Mouse (Mus musculus) adipocyte (in vitro differentiated cells): ENCODE measurements around the gene Rpl36al.

Source experiments
- DNase-seq: peaks from one replicate; pipeline ENCODE4 v3.0.0-alpha.2; 2016; ENCODE audit warnings: low spot score

Rpl36al gene

DNA sequence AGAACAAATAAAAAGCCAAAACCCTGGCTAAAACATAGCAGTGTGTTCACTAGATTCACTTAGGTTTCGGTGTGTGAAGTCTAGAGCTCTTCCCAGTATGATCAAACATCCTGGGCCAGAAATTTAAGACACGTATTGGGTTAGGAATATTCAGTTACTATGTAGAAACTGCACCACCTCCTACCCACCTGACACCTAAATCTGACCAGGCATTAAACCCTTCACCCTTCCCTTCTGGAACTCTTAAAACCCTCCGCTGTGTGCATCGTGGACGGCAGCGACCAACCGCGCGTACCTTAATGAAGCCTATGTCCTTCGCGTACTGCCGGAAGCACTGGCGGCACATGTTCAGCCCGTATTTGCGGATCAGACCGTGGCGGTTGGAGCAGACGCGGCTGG is 25.5 kb downstream of the Rpl36al start:
- DNase-seq = peak; percentile 44

GRCm38 (mm10) chr12:69157107-69157506 is 26.8 kb downstream of the Rpl36al start:
- peak; percentile 14 for DNase-seq

DNA sequence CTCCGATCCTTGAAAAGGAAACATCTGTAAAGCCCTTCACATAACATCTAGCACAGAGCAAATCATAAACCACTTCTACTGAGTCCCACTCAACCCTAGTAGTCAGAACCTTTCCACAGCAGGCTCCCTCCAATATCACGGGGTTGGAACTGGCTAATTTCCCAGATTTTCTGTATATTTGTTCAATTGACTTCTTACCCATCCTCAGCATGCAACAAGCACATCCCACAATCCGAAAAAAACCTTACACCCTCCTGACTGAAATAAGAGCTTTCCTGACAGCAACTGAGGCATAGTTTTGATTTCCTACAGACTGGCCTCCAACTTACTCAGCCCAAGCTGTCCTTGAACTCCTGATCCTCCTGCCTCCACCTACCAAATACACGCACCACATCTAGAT is 27.4 kb downstream of the Rpl36al start:
- DNase-seq = no peak

DNA sequence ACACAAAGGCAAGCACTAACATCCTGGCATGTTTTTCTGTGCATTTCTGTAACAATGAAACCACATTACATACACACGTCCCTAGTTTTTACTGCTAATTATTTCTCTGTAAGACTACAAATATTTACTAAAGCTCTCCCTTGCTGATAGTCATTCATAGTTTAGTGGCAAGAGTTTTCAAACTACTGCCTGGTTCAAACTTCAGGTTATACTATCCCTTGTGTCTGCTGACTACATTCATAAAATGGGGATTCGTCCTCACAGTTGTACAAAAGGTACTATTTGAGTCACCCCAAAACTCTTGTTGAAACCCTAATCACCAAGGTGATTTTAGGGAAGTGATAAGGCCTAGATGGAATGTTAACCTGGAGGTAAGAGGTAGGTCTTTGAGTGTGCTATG is 28.0 kb downstream of the Rpl36al start:
- DNase-seq = no peak

GRCm38 (mm10) chr12:69150049-69150448 is 33.8 kb downstream of the Rpl36al start:
- DNase-seq = no peak

- DNase-seq = no peak
These were observed 36.6 kb downstream of the Rpl36al start for GRCm38 (mm10) chr12:69147166-69147735.

DNA sequence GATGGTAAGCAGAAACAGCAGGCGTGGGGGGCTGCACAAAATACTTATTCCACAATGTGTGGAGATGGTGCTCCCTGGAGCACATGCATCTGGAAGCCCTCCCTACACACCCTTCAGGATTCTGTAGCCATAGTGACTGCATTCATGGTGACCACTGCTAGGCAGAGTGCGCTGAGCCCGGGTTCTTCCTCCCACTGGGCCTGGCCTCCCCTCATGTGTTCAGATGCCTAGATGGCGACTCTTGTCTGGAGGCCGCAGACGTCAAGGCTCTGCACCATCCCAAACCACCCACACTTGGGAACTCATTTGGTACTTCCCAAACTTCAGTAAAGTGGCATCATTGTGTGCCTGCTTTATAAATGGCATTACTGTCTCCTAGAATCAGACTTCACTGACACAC is 40.4 kb downstream of the Rpl36al start:
- DNase-seq = no peak

GRCm38 (mm10) chr12:69139841-69140240 is 44.0 kb downstream of the Rpl36al start:
- DNase-seq = no peak

DNA sequence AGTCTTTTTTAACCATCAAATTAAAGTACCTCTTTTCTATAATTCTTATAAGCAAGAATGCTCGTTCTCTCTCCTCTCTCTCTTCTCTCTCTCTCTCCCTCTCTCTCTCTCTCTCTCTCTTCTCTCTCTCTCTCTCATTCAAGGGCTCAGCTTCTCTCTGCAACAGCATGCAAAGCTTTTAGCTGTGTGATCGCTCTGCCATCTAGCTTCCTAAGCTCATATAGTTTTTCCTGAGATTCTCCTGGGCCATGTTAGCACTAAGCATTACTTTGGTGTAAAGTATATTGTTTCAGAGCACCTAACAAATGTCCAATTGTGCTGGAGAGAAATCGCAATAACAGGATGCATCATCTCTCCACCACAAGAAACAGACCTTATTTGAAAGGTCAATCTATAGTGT is 44.7 kb downstream of the Rpl36al start:
- no peak for DNase-seq
